In the genomic region with DNA sequence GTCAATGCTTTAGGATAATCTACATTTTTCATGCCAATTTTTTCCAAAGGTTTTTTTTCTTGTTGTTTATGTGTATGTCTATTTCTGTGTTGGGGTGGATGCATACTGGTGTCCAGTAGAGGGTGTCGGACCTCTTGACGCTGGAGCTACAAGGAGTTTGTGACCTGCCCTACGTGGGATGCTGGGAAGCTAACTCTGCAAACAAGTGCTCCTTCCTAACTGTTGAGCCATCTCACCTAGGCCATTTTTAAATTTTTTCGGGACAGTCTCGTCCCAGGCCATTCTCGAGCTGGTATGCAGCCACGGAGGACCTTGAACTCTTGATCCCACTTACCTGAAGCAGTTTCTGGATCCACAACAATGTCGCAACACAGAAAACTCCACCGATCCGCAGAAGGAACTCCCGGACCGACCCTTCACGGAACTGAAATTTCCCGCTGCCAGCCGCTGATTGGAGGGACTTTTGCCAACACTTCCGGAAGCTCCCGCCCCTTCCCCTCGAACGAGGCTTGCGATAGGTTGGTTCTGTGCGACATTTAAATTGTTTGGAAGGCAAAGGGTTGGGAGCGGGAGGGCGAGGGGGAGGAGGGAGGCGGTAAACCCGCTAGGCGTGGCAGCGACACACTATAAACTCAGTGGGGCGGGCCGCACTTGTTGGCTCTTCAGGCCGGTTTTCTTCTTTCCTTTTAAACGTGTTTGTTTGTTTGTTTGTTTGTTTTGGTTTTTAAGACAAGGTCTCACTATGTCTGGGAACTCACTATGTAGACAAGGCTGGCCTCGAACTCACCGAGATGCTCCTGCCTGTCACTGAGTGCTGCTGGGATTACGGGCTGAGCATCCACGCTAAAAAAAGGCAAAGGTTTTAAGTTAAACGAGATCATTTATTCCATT, we compare ENCODE assay signal across 8 mouse cellular contexts. TPM values are rescaled to one million over a fixed set of nuclear protein-coding genes. Genes with fewer than 3 reads are reported as not detected.
DNase-seq lines count a peak whose midpoint lies in the region; ATAC-seq and TF ChIP-seq lines count a peak whose summit lies in the region.

Gene Dlgap5, minus strand, starts transcription at position 633 of the 891 bp plus-strand sequence.

- peak; percentile 75 for TF ChIP-seq POLR2A in CH12.LX (IDR thresholded peaks at IDR 0.05; ENCODE audit: low read depth, low read length)

- in situ Hi-C loops in CH12.LX (cut with MboI; ENCODE audit: low pct_ligation_motif_present, low pct_unique_long_range_greater_than_20kb, low sequenced_read_pairs) = no loop called here

- H3K9me3 ChIP-seq in CH12.LX (replicated peaks; ENCODE audit: low read length) = no peaks in the 10 kb centered on the region
- no peaks in the 10 kb centered on the region for H3K9me3 ChIP-seq in forebrain, embryonic 11.5 days (ENCODE audit: control insufficient read depth, low read length)
- no peaks in the 10 kb centered on the region for H3K9me3 ChIP-seq in heart, embryonic 16.5 days (replicated peaks; ENCODE audit: control insufficient read depth, low read length)
- H3K9me3 ChIP-seq in liver, embryonic 15.5 days (replicated peaks) = no peaks in the 10 kb centered on the region
- H3K9me3 ChIP-seq in neural tube, embryonic 12.5 days = no peaks in the 10 kb centered on the region

- no peak within 1 kb of the TSS for H3K27ac ChIP-seq in CH12.LX (ENCODE audit: insufficient read depth, low read depth)
- no peak within 1 kb of the TSS for H3K27ac ChIP-seq in forebrain, embryonic 11.5 days (ENCODE audit: low read depth, low read length)
- peak within 1 kb of the TSS; percentile 22; the same call in 1 of the 2 replicates for H3K27ac ChIP-seq in heart, embryonic 16.5 days (ENCODE audit: low read length)
- H3K27ac ChIP-seq in liver, embryonic 15.5 days (replicated peaks) = peak within 1 kb of the TSS; percentile 84
- H3K27ac ChIP-seq in neural tube, embryonic 12.5 days = no peak within 1 kb of the TSS

- peak within 1 kb of the TSS; percentile 71 to 94 (median 75) for H3K4me3 ChIP-seq in CH12.LX (replicated peaks in 1 of 3; ENCODE audit: low read depth in 2 of 3, low read length in 2 of 3, poor library complexity in 1 of 3)
- H3K4me3 ChIP-seq in forebrain, embryonic 11.5 days (ENCODE audit: low read depth, low read length) = peak within 1 kb of the TSS; percentile 45
- peak within 1 kb of the TSS; percentile 64 for H3K4me3 ChIP-seq in heart, embryonic 16.5 days (ENCODE audit: low read length)
- H3K4me3 ChIP-seq in liver, embryonic 15.5 days (replicated peaks) = peak within 1 kb of the TSS; percentile 70
- peak within 1 kb of the TSS; percentile 55 for H3K4me3 ChIP-seq in neural tube, embryonic 12.5 days

- peak within 1 kb of the TSS; percentile 64 for H3K4me2 ChIP-seq in CH12.LX (ENCODE audit: insufficient read depth, low read depth, poor library complexity, severe bottlenecking)
- peak within 1 kb of the TSS; percentile 80 for H3K4me2 ChIP-seq in forebrain, embryonic 11.5 days (ENCODE audit: low read depth, low read length, severe bottlenecking)
- H3K4me2 ChIP-seq in heart, embryonic 16.5 days (ENCODE audit: low read depth, low read length) = peak within 1 kb of the TSS; percentile 69
- H3K4me2 ChIP-seq in liver, embryonic 15.5 days = peak within 1 kb of the TSS; percentile 82
- H3K4me2 ChIP-seq in neural tube, embryonic 12.5 days (replicated peaks) = peak within 1 kb of the TSS; percentile 67

- no peak for TF ChIP-seq RAD21 in CH12.LX (IDR thresholded peaks at IDR 0.05; ENCODE audit: low read depth, low read length)

- peak; percentile 96 for DNase-seq in CH12.LX (ENCODE audit: extremely low read depth)
- DNase-seq in c-Kit-positive CD71-positive TER-119-negative erythroid progenitor cells, embryonic 14.5 days (ENCODE audit: low read depth) = peak; percentile 97
- peak; percentile 95 for DNase-seq in forebrain, embryonic 11.5 days (ENCODE audit: low spot score)
- DNase-seq in kidney, postnatal 36 days = peak; percentile 94
- DNase-seq in telencephalon, adult 2 months (ENCODE audit: low read depth, low spot score) = peak; percentile 68

- dilution Hi-C loops in CH12.LX (cut with MboI; ENCODE audit: extremely low pct_ligation_motif_present, extremely low pct_unique_long_range_greater_than_20kb, low sequenced_read_pairs) = no loop called here

- no peak for TF ChIP-seq CTCF in CH12.LX (conservative IDR thresholded peaks at IDR 0.05 in 1 of 2, IDR thresholded peaks at IDR 0.05 in 1 of 2; ENCODE audit: low read depth in 2 of 2, low read length in 2 of 2)

- WGBS in forebrain, embryonic 11.5 days = 2% methylated on average over 36 of the region's 36 CpGs
- WGBS in heart, embryonic 16.5 days = 2% methylated on average over 36 of the region's 36 CpGs
- WGBS in liver, embryonic 15.5 days (ENCODE audit: insufficient replicate concordance) = 2% methylated on average over 36 of the region's 36 CpGs
- WGBS in neural tube, embryonic 12.5 days = 2% methylated on average over 36 of the region's 36 CpGs

- no peak for TF ChIP-seq EP300 in CH12.LX (IDR thresholded peaks at IDR 0.05; ENCODE audit: low read length)

- H3K27me3 ChIP-seq in CH12.LX (replicated peaks) = no peaks in the 10 kb centered on the region
- no peaks in the 10 kb centered on the region for H3K27me3 ChIP-seq in forebrain, embryonic 11.5 days (ENCODE audit: control insufficient read depth, insufficient read depth, low read length)
- no peaks in the 10 kb centered on the region for H3K27me3 ChIP-seq in heart, embryonic 16.5 days (ENCODE audit: control insufficient read depth, insufficient read depth, low read length)
- no peaks in the 10 kb centered on the region for H3K27me3 ChIP-seq in liver, embryonic 15.5 days
- no peaks in the 10 kb centered on the region for H3K27me3 ChIP-seq in neural tube, embryonic 12.5 days (replicated peaks)

- H3K79me2 ChIP-seq in CH12.LX (replicated peaks; ENCODE audit: control insufficient read depth, extremely low read depth, insufficient read depth, poor library complexity, severe bottlenecking) = peaks cover 20% of the 10 kb centered on the region

- ATAC-seq in forebrain, embryonic 11.5 days (replicated peaks; ENCODE audit: low FRiP score) = peak; percentile 98
- peak; percentile 97 for ATAC-seq in heart, embryonic 16.5 days (replicated peaks; ENCODE audit: extremely low read depth, insufficient read depth, low FRiP score)
- peak; percentile 99 for ATAC-seq in liver, embryonic 15.5 days (ENCODE audit: insufficient read depth)
- peak; percentile 99 for ATAC-seq in neural tube, embryonic 12.5 days (ENCODE audit: low FRiP score, low read depth)

- peak within 1 kb of the TSS; percentile 73 for H3K9ac ChIP-seq in CH12.LX (ENCODE audit: insufficient read depth, low read depth)
- H3K9ac ChIP-seq in forebrain, embryonic 11.5 days (ENCODE audit: low read length) = peak within 1 kb of the TSS; percentile 61
- peak within 1 kb of the TSS; percentile 68 for H3K9ac ChIP-seq in heart, embryonic 16.5 days (ENCODE audit: low read length)
- peak within 1 kb of the TSS; percentile 67 for H3K9ac ChIP-seq in liver, embryonic 15.5 days
- H3K9ac ChIP-seq in neural tube, embryonic 12.5 days = peak within 1 kb of the TSS; percentile 54

- peaks cover 0 to 24% of the 10 kb centered on the region in 2 experiments; a peak in 2 of 4 replicates for H3K4me1 ChIP-seq in CH12.LX (ENCODE audit: control insufficient read depth in 1 of 2, insufficient read depth in 2 of 2)
- peaks cover 7% of the 10 kb centered on the region for H3K4me1 ChIP-seq in forebrain, embryonic 11.5 days (replicated peaks; ENCODE audit: control insufficient read depth, insufficient read depth, low read length)
- H3K4me1 ChIP-seq in heart, embryonic 16.5 days (ENCODE audit: control insufficient read depth, insufficient read depth, low read length) = peaks cover 11% of the 10 kb centered on the region
- peaks cover 35% of the 10 kb centered on the region for H3K4me1 ChIP-seq in liver, embryonic 15.5 days (replicated peaks)
- peaks cover 11% of the 10 kb centered on the region for H3K4me1 ChIP-seq in neural tube, embryonic 12.5 days

- H3K36me3 ChIP-seq in CH12.LX (replicated peaks in 1 of 2; ENCODE audit: control insufficient read depth in 1 of 2, insufficient read depth in 1 of 2, low read length in 1 of 2) = peaks cover 14 to 34% of the 10 kb centered on the region in 2 experiments
- H3K36me3 ChIP-seq in forebrain, embryonic 11.5 days (ENCODE audit: control insufficient read depth, insufficient read depth, low read length) = peaks cover 6% of the 10 kb centered on the region; the same call in 1 of the 2 replicates
- peaks cover 18% of the 10 kb centered on the region for H3K36me3 ChIP-seq in heart, embryonic 16.5 days (ENCODE audit: control insufficient read depth, insufficient read depth)
- peaks cover 39% of the 10 kb centered on the region for H3K36me3 ChIP-seq in liver, embryonic 15.5 days (replicated peaks)
- peaks cover 15% of the 10 kb centered on the region; the same call in 1 of the 2 replicates for H3K36me3 ChIP-seq in neural tube, embryonic 12.5 days

TF ChIP-seq in CH12.LX, 34 proteins besides CTCF, POLR2A, EP300 and RAD21 (continues in another document):
- TF ChIP-seq HCFC1 (IDR thresholded peaks at IDR 0.05; ENCODE audit: low read depth, low read length) (peak; percentile 77), TCF12 (IDR thresholded peaks at IDR 0.05; ENCODE audit: low read depth, low read length) (peak; percentile 14; the same call in 1 of the 2 replicates), IRF4 (IDR thresholded peaks at IDR 0.05; ENCODE audit: low read depth, low read length) (peak; percentile 39; the same call in 1 of the 2 replicates), BHLHE40 (IDR thresholded peaks at IDR 0.05; ENCODE audit: low read depth, low read length) (no peak), USF1 (IDR thresholded peaks at IDR 0.05; ENCODE audit: low read depth, low read length) (no peak), TBP (conservative IDR thresholded peaks at IDR 0.05; ENCODE audit: low read depth, low read length) (peak; percentile 49), UBTF (IDR thresholded peaks at IDR 0.05; ENCODE audit: low read depth, low read length) (no peak), E2F4 (IDR thresholded peaks at IDR 0.05; ENCODE audit: insufficient replicate concordance, low read depth, low read length) (peak; percentile 95), SIN3A (IDR thresholded peaks at IDR 0.05; ENCODE audit: low read length) (peak; percentile 99), MAX (IDR thresholded peaks at IDR 0.05; ENCODE audit: low read length) (no peak), ELF1 (IDR thresholded peaks at IDR 0.05; ENCODE audit: low read depth, low read length) (peak; percentile 93), KAT2A (IDR thresholded peaks at IDR 0.05; ENCODE audit: insufficient replicate concordance, low read length) (0 out of 2 replicates have a peak, but pooled peaks have one; percentile 46)

RNA-seq across cellular contexts. Expression of gene Dlgap5, which starts in this region (rescaled TPM):
- total RNA-seq in CH12.LX (2012; rRNA removed) (48.9 and 50.8 TPM in 2 replicates), CH12.LX (2014; rRNA removed) (53.5 and 59.9 TPM in 2 replicates)
- 57.0 and 62.9 TPM in 2 replicates for polyA plus RNA-seq in CH12.LX (2012; ENCODE audit: insufficient read length, low read depth)
- 77.6 and 90.4 TPM in 2 replicates for polyA plus RNA-seq in forebrain, embryonic 11.5 days (2014; fragmentation: Nextera tagmentation; extraction: Ambion mirVana)
- 32.7 and 35.1 TPM in 2 replicates for polyA plus RNA-seq in heart, embryonic 16.5 days (2015; fragmentation: Nextera tagmentation; extraction: Ambion mirVana)
- polyA plus RNA-seq in liver, embryonic 15.5 days (2015; fragmentation: Nextera tagmentation; extraction: Ambion mirVana) = 50.8 and 51.3 TPM in 2 replicates
- 36.1 and 40.0 TPM in 2 replicates for polyA plus RNA-seq in neural tube, embryonic 12.5 days (2016; fragmentation: Nextera tagmentation; extraction: Ambion mirVana)

Comparison
In these comparisons a context has a peak if more than half of its experiments do, and no peak if none do; other contexts are left out.
1. H3K27ac ChIP-seq: peak in heart, embryonic 16.5 days (single experiment) and liver, embryonic 15.5 days (single experiment); none in CH12.LX (single experiment), forebrain, embryonic 11.5 days (single experiment) and neural tube, embryonic 12.5 days (single experiment).
2. Peak in every context shown above with its lines, with median percentiles within 50 percentile points of each other: DNase-seq, H3K4me2 ChIP-seq, H3K4me3 ChIP-seq, H3K9ac ChIP-seq and ATAC-seq.